40 mouse cellular contexts compared by ENCODE assay signal in the genomic region with DNA sequence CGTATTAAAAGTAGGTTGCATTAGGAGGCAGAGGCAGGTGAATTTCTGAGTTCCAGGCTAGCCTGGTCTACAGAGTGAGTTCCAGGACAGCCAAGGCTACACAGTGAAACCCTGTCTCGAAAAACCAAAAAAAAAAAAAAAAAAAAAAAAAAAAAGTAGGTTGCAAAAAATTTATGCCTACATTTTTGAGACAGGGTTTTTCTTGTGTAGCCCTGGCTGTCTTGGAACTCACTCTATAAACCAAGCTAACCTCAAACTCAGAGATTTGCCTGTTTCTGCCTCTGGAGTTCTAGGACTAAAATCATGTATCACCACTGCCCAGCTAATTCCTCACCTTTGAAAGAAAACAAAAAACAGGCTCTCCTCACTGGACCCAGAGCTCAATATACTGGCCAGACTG. TPM values are rescaled to one million over a fixed set of nuclear protein-coding genes. Genes with fewer than 3 reads are reported as not detected.
"Had no signal": no experiment of that assay in that cellular context is flagged by ENCODE, and none has a peak within 500 bp of the region (broad histone marks: within the 10 kb centered on the region; RNA-seq: fewer than 3 reads in every experiment).

No protein-coding gene starts in this region.

RNA-seq across cellular contexts. Expression of gene Cd79a, which starts 1.4 kb away (rescaled TPM):
- total RNA-seq: hematopoietic stem cell, adult 5-6 weeks; layer of hippocampus, adult 2 months; layer of hippocampus, postnatal 10 days had no signal
- polyA plus RNA-seq: heart, embryonic 14.5 days had no signal

RNA-seq across cellular contexts. Expression of gene Dmrtc2, which starts 25.9 kb away (rescaled TPM):
- total RNA-seq: heart, postnatal 10 days; heart, postnatal 14 days; heart, postnatal 25 days; heart, postnatal 36 days; heart, postnatal 4 days; hematopoietic stem cell, adult 5-6 weeks; hindbrain, postnatal 0 days; layer of hippocampus, adult 18-20 months; layer of hippocampus, adult 2 months; layer of hippocampus, adult 8-10 months; layer of hippocampus, postnatal 14 days; layer of hippocampus, postnatal 25 days; layer of hippocampus, postnatal 36 days; left cerebral cortex, adult 18-20 months; left cerebral cortex, adult 2 months had no signal
- polyA plus RNA-seq: heart, embryonic 11.5 days; heart, embryonic 12.5 days; heart, embryonic 14.5 days; heart, embryonic 15.5 days; heart, embryonic 16.5 days; heart, postnatal 0 days; hindbrain, embryonic 10.5 days; hindbrain, embryonic 12.5 days; inflammation-experienced regulatory T-cells, adult 6 months; intestine, embryonic 14.5 days; intestine, embryonic 15.5 days; intestine, embryonic 16.5 days; intestine, postnatal 0 days; kidney, adult 2 months; kidney, embryonic 14.5 days; kidney, embryonic 15.5 days; kidney, embryonic 16.5 days; large intestine, adult 2 months had no signal

RNA-seq across cellular contexts. Expression of gene Lypd4, which starts 26.0 kb away (rescaled TPM):
- total RNA-seq: heart, postnatal 10 days; heart, postnatal 14 days; heart, postnatal 25 days; heart, postnatal 36 days; heart, postnatal 4 days; hematopoietic stem cell, adult 5-6 weeks; hindbrain, postnatal 0 days; layer of hippocampus, adult 18-20 months; layer of hippocampus, adult 2 months; layer of hippocampus, adult 8-10 months; layer of hippocampus, postnatal 10 days; layer of hippocampus, postnatal 14 days; layer of hippocampus, postnatal 25 days; layer of hippocampus, postnatal 36 days; left cerebral cortex, adult 18-20 months; left cerebral cortex, adult 2 months had no signal
- polyA plus RNA-seq: heart, embryonic 11.5 days; heart, embryonic 12.5 days; heart, embryonic 13.5 days; heart, embryonic 14.5 days; heart, embryonic 15.5 days; heart, embryonic 16.5 days; heart, postnatal 0 days; hindbrain, embryonic 10.5 days; hindbrain, embryonic 11.5 days; hindbrain, embryonic 12.5 days; hindbrain, embryonic 13.5 days; hindbrain, embryonic 14.5 days; hindbrain, embryonic 15.5 days; hindbrain, postnatal 0 days; inflammation-experienced regulatory T-cells, adult 6 months; intestine, embryonic 14.5 days; intestine, embryonic 15.5 days; intestine, embryonic 16.5 days; intestine, postnatal 0 days; kidney, embryonic 14.5 days; kidney, embryonic 15.5 days; kidney, embryonic 16.5 days; kidney, postnatal 0 days; large intestine, adult 2 months had no signal
